Mouse (Mus musculus): ENCODE results near the gene Rnf113a2. TPM values are rescaled to one million over a fixed set of nuclear protein-coding genes. Genes with fewer than 3 reads are reported as not detected.

The Rnf113a2 gene
- total RNA-seq, 1 experiment from 2014 or later: 42.5 TPM

Other genes starting within 250 kb of the Rnf113a2 start
- gene Elmsan1, start 198.3 kb upstream of the Rnf113a2 start, total RNA-seq (2017): 79.1 and 84.4 TPM in 2 replicates
- 34.4 and 40.1 TPM in 2 replicates for gene Ptgr2, start 132.0 kb upstream of the Rnf113a2 start, total RNA-seq (2017)
- gene Zfp410, start 100.3 kb upstream of the Rnf113a2 start, total RNA-seq (2017): 40.0 and 43.5 TPM in 2 replicates
- 5.6 and 8.1 TPM in 2 replicates for gene Coq6, start 55.5 kb upstream of the Rnf113a2 start, total RNA-seq (2017)
- 1.7 and 2.4 TPM in 2 replicates for gene Fam161b, start 55.4 kb upstream of the Rnf113a2 start, total RNA-seq (2017)
- 27.3 and 27.8 TPM in 2 replicates for gene Entpd5, start 8.2 kb upstream of the Rnf113a2 start, total RNA-seq (2017)
- 1.6 and 2.3 TPM in 2 replicates for gene Bbof1, start 8.1 kb upstream of the Rnf113a2 start, total RNA-seq (2017)
- 5.9 and 7.0 TPM in 2 replicates for gene Aldh6a1, start 33.8 kb downstream of the Rnf113a2 start, total RNA-seq (2017)
- 11.0 and 29.6 TPM in 2 replicates for gene Lin52, start 34.2 kb downstream of the Rnf113a2 start, total RNA-seq (2017)
- not detected in 2 replicates for gene Vsx2, start 152.6 kb downstream of the Rnf113a2 start, total RNA-seq (2017)
- 12.8 and 15.3 TPM in 2 replicates for gene Abcd4, start 200.2 kb downstream of the Rnf113a2 start, total RNA-seq (2017)
- not detected in 2 replicates for gene Vrtn, start 223.8 kb downstream of the Rnf113a2 start, total RNA-seq (2017)

All from neutrophil, adult 5-6 weeks (primary cell).